Mouse (Mus musculus) lung, embryonic 14.5 days (tissue): ENCODE measurements around the gene Prickle3. TPM values are rescaled to one million over a fixed set of nuclear protein-coding genes. Genes with fewer than 3 reads are reported as not detected.
A peak's percentile ranks its signal among the peaks of the same experiment; 100 is the strongest.

ENCODE experiments used
- ATAC-seq: fragments of 200-750 bp; cut with Nextera tagmentation; 2 replicates; pipeline ENCODE4 v1.8.0; 2017; ENCODE audit warnings: mild to moderate bottlenecking, moderate TSS enrichment, moderate library complexity; ENCODE audit not compliant: insufficient read depth
- DNase-seq: peaks from one replicate; pipeline ENCODE4 v3.0.0-alpha.2; 2015
- H3K27ac ChIP-seq: fragments of 300-500 bp; sonication (generic); 2 replicates; pipeline ENCODE4 v1.5.1; 2014; ENCODE audit warnings: low read depth, mild to moderate bottlenecking, moderate library complexity
- H3K27me3 ChIP-seq: fragments of 300-500 bp; sonication (generic); 2 replicates; pipeline ENCODE4 v1.6.1; 2014; ENCODE audit warnings: low read length, control low read depth; ENCODE audit not compliant: insufficient read depth
- H3K36me3 ChIP-seq: fragments of 300-500 bp; sonication (generic); 2 replicates; pipeline ENCODE4 v1.6.1; 2014; ENCODE audit warnings: control low read depth; ENCODE audit not compliant: insufficient read depth
- H3K4me1 ChIP-seq: fragments of 300-500 bp; sonication (generic); 2 replicates; pipeline ENCODE4 v1.6.1; 2014; ENCODE audit warnings: antibody characterized with exemption, control low read depth; ENCODE audit not compliant: insufficient read depth
- H3K4me2 ChIP-seq: fragments of 300-500 bp; sonication (generic); 2 replicates; pipeline ENCODE4 v1.6.1; 2014; ENCODE audit warnings: mild to moderate bottlenecking
- H3K4me3 ChIP-seq: fragments of 300-500 bp; sonication (generic); 2 replicates; pipeline ENCODE4 v1.5.1; 2014; ENCODE audit warnings: low read depth, low read length
- H3K9ac ChIP-seq: fragments of 300-500 bp; sonication (generic); 2 replicates; pipeline ENCODE4 v1.6.1; 2014
- H3K9me3 ChIP-seq: fragments of 300-500 bp; sonication (generic); 2 replicates; pipeline ENCODE4 v1.6.1; 2016; ENCODE audit warnings: low read depth, low read length, control low read depth
- CTCF ChIP-seq: IDR thresholded peaks from 2 replicates; pipeline ENCODE4 v1.5.1; 2016; ENCODE audit warnings: antibody characterized with exemption, low read depth
- WGBS: fragments of 180-500 bp; shearing (Covaris S2); extraction: QIAGEN DNeasy Blood & Tissue Kit; methylation state at CpG from one replicate; pipeline ENCODE4 v1.1.7; 2014; 5-methylcytosine and 5-hydroxymethylcytosine counted together
- polyA plus RNA-seq: library from polyadenylated mRNA; unstranded; fragments of >200 nt; fragmentation: Nextera tagmentation; extraction: Ambion mirVana; gene quantifications from 2 replicates; pipeline ENCODE4 v1.2.1, GENCODE M21; 2014

Gene Prickle3
- 8.3 and 8.6 TPM in 2 replicates for polyA plus RNA-seq

DNA sequence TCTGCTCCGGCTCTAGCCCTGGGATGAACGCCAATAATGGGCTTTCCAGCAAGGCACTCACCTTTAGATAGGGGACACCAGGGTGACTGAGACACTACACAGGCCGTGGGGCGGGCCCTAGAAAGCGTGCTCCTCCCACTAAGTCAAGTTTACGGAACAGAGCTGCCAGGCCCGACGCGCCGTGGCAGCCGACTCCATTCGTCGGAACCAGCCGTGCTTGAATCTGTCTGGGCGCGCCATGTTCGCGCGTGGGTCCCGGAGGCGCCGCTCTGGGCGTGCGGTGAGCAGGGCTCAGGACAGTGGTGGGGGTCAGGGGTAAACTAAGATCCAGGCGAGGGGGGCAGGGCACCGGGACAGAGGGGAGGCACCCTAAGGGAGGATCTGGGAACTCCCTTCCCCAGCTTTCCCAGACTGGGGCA, at the start of gene Prickle3:
Gene Prickle3 (plus strand): TSS at position 40 of the 419 bp plus-strand sequence.
- peak within 1 kb of the TSS; percentile 44 for H3K4me3 ChIP-seq
- H3K27me3 ChIP-seq, result no peaks in the 10 kb centered on the region
- peak within 1 kb of the TSS; percentile 63; the same call in 1 of the 2 replicates for H3K27ac ChIP-seq
- no peak for TF ChIP-seq CTCF
- peak within 1 kb of the TSS; percentile 58 for H3K9ac ChIP-seq
- H3K36me3 ChIP-seq, result no peaks in the 10 kb centered on the region
- H3K4me2 ChIP-seq, result peak within 1 kb of the TSS; percentile 60
- DNase-seq (peak; percentile 66), ATAC-seq (peak; percentile 73)
- H3K9me3 ChIP-seq, result no peaks in the 10 kb centered on the region
- WGBS, result 7% methylated on average over 26 of the region's 26 CpGs
- H3K4me1 ChIP-seq, result no peaks in the 10 kb centered on the region; the same call in 1 of the 2 replicates

DNA sequence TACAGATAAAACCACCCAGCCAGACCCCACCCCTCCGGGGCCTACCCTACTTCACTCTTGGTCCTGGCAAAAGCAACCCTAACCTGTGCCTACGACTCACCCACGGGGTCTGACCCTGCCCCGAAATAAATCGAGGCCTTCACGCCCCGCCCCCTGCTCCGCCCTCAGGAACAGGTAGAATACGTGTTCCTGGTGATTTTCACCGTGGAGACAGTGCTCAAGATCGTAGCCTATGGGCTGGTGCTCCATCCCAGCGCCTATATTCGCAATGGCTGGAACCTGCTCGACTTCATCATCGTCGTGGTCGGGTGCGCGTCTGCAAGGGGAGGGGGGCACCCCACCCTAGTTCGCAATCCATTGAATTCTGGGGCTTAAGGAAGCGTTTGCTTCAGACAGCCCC, 47.0 kb upstream of the Prickle3 start:
- H3K9ac ChIP-seq, result peak overlapping the region; percentile 20
- ATAC-seq (no peak), DNase-seq (no peak)
- H3K27ac ChIP-seq, result no peak overlapping the region
- H3K4me2 ChIP-seq, result peak overlapping the region; percentile 66
- no peaks in the 10 kb centered on the region for H3K36me3 ChIP-seq
- H3K27me3 ChIP-seq, result no peaks in the 10 kb centered on the region
- WGBS, result 18% methylated on average over 21 of the region's 21 CpGs
- H3K4me3 ChIP-seq, result peak overlapping the region; percentile 35
- TF ChIP-seq CTCF, result no peak
- no peaks in the 10 kb centered on the region for H3K9me3 ChIP-seq
- no peaks in the 10 kb centered on the region for H3K4me1 ChIP-seq

DNA sequence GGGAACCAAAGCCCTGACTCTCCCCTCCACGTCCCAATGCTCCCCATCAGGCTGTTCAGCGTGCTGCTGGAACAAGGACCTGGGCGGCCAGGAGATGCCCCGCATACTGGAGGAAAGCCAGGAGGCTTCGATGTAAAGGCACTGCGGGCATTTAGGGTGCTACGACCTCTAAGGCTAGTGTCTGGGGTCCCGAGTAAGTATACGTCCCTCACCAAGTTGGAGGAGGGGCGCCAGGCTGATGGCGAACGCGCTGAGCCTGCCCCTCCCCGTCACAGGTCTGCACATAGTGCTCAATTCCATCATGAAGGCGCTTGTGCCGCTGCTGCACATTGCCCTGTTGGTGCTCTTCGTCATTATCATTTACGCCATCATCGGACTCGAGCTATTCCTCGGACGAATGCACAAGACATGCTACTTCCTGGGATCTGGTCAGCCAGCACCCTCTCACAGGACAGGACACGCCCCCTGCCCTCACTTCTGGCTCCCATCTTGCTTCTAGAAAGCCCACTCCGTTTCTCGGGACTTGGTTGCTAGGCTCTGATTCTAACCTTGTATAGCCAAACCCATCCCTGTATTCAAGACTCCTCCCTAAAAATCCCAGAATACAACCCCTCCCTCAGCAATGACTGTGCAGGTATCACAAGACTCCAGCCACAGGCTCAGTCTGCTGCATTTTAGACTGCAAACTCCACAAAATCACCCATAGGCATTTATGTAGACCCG, 46.4 kb upstream of the Prickle3 start:
- WGBS, result 17% methylated on average over 26 of the region's 26 CpGs
- no peaks in the 10 kb centered on the region for H3K9me3 ChIP-seq
- no peak overlapping the region for H3K27ac ChIP-seq
- peak overlapping the region; percentile 66 for H3K4me2 ChIP-seq
- no peaks in the 10 kb centered on the region for H3K36me3 ChIP-seq
- no peaks in the 10 kb centered on the region for H3K4me1 ChIP-seq
- H3K4me3 ChIP-seq, result peak overlapping the region; percentile 35
- TF ChIP-seq CTCF, result no peak
- peak overlapping the region; percentile 20 for H3K9ac ChIP-seq
- DNase-seq (peak; percentile 5), ATAC-seq (no peak; the same call in 1 of the 2 replicates)
- no peaks in the 10 kb centered on the region for H3K27me3 ChIP-seq

DNA sequence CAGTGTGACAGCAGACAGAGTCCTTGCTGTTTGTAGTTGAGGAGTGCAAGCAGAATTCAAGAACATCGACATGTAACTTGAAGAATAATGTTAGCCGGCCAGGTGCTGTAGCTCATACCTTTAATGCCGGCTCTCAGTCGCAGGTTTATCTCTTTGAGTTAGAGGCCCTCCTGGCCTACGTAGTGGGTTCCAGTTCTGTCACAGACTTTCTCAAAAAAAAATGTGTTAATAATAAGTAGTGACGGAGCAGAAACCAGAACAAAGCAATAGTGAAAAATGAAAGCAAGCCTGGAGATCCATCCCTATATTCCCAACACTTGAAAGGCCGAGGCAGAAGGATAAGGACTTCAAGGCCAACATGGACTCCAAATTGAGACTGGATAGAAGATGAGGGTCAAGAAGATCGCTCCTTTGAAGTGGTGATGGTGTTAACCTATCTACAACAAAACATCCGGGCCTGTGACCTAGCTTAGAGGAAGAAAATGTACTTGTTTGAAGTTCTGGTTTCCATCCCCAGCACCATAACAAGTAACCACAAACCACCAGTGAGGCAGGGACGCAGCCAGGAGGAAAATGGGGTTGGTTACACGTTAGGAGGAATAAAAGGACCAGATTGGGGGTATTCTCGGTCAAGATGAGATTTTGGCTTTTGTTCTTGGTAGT, 39.0 kb upstream of the Prickle3 start:
- WGBS, result 74% methylated on average over 12 of the region's 12 CpGs
- Histone ChIP-seq H3K4me1 (no peaks in the 10 kb centered on the region), H3K27ac (no peak overlapping the region), H3K9ac (no peak overlapping the region), H3K9me3 (no peaks in the 10 kb centered on the region), H3K4me3 (no peak overlapping the region), H3K4me2 (no peak overlapping the region), H3K36me3 (no peaks in the 10 kb centered on the region), H3K27me3 (no peaks in the 10 kb centered on the region)
- no peak for ATAC-seq
- no peak for TF ChIP-seq CTCF
- DNase-seq, result no peak

DNA sequence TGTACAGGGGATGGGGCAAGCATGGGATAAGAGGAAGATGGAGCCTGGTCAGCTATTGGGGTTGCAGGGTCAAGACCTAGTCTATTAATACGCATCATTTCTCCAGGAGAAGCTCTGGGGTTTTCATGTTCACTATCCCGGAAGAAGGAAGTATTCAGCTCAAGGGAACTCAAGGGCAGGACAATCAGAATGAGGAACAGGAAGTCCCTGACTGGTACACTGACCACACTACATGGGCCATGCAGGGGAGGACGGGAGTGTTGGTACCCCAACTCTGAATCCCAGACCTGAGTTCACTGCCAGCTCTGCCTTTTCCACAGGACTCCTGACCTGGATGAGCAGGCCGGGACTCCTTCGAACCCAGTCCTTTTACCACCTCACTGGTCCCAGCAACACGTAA, 24.5 kb upstream of the Prickle3 start:
- H3K27ac ChIP-seq, result no peak overlapping the region
- H3K4me2 ChIP-seq, result no peak overlapping the region
- no peaks in the 10 kb centered on the region for H3K9me3 ChIP-seq
- H3K4me1 ChIP-seq, result no peaks in the 10 kb centered on the region
- no peak for DNase-seq
- H3K4me3 ChIP-seq, result no peak overlapping the region
- H3K9ac ChIP-seq, result no peak overlapping the region
- 83% methylated on average over 6 of the region's 6 CpGs for WGBS
- no peak for TF ChIP-seq CTCF
- H3K27me3 ChIP-seq, result no peaks in the 10 kb centered on the region
- no peak for ATAC-seq
- H3K36me3 ChIP-seq, result no peaks in the 10 kb centered on the region

DNA sequence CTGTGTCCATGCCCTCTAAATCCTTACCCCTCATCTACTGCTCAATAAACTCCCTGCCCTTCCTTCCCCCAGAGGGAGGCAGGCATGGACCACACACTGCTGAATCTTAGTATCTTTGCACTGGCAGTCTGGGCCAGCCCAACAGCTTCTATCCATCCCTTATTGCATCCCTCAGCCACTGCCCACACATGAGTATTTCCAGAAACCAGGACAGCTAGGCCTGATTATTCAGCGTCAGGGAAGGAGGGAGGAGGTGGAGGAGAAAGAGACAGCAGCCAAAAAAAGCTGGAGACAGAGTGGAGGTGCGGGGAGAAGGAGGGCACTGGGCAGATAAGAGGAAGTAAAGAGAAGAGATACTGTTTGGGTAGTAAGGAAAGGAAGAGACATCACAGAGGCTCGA, 22.0 kb upstream of the Prickle3 start:
- Histone ChIP-seq H3K4me3 (no peak overlapping the region), H3K4me1 (no peaks in the 10 kb centered on the region), H3K27ac (no peak overlapping the region), H3K4me2 (no peak overlapping the region), H3K36me3 (no peaks in the 10 kb centered on the region), H3K27me3 (no peaks in the 10 kb centered on the region), H3K9me3 (no peaks in the 10 kb centered on the region), H3K9ac (no peak overlapping the region)
- DNase-seq, result no peak
- ATAC-seq, result no peak
- WGBS, result 72% methylated on average over 3 of the region's 3 CpGs
- TF ChIP-seq CTCF, result no peak

DNA sequence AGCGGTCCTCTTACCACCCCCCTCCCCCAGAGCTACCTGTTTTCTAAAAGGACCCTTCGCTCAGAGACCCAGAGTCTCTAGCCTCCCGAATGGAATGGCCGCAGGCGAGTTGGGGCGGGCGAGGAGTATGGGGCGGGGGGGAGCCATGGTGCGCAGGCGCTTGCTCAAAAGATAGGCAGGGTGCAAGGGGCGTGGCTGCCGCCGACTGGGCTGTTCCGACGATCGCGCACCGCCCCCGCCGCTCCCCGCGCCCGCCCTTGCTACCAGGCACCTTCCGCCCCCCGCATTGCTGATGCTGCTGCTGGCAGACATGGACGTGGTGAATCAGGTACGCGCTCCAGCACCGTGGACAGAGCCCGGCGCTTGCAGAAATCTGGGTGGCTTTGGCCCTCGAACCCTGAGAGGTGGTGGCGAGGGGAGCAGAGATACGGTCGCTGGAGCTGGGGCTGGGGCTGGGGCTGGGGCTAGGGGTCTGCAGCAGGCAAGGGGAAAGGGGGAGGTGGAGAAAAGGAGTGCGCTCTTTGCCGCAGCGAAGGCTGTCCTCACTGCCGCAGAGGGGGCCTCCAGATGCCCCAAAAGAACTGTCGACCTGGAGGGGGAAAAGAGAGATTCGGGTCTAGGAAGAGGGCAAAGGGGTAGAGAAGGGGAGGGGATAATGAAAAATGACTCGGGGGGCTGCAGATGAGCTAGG, 18.5 kb upstream of the Prickle3 start, which contains the start of gene Syp:
Gene Syp (plus strand): TSS at position 71 of the 691 bp plus-strand sequence.
- peak; percentile 78 for ATAC-seq
- peak within 1 kb of the TSS; percentile 27 for H3K4me3 ChIP-seq
- no peak within 1 kb of the TSS for H3K27ac ChIP-seq
- no peaks in the 10 kb centered on the region for H3K27me3 ChIP-seq
- no peaks in the 10 kb centered on the region for H3K36me3 ChIP-seq
- no peak within 1 kb of the TSS for H3K9ac ChIP-seq
- no peaks in the 10 kb centered on the region for H3K9me3 ChIP-seq
- H3K4me1 ChIP-seq, result no peaks in the 10 kb centered on the region
- no peak for TF ChIP-seq CTCF
- DNase-seq, result peak; percentile 83
- WGBS, result 9% methylated on average over 38 of the region's 42 CpGs
- H3K4me2 ChIP-seq, result peak within 1 kb of the TSS; percentile 52
